Mouse (Mus musculus): ENCODE data around the gene Gucy1b2. TPM values are rescaled to one million over a fixed set of nuclear protein-coding genes. Genes with fewer than 3 reads are reported as not detected.

Gucy1b2 gene
- polyA plus RNA-seq, 2 experiments, result 0.10 to 0.15 TPM

GRCm38 (mm10) chr14:62383786-62384299, 72.2 kb downstream of the Gucy1b2 start:
- 84% methylated on average over 3 of the region's 3 CpGs for WGBS
- Histone ChIP-seq H3K36me3 (ENCODE audit: control insufficient read depth, insufficient read depth, low read length) (no peaks in the 10 kb centered on the region), H3K4me2 (replicated peaks; ENCODE audit: low read depth, low read length, severe bottlenecking) (no peak overlapping the region), H3K27me3 (ENCODE audit: control insufficient read depth, insufficient read depth, low read length) (no peaks in the 10 kb centered on the region), H3K9me3 (ENCODE audit: control insufficient read depth, low read length) (no peaks in the 10 kb centered on the region), H3K4me3 (replicated peaks; ENCODE audit: low read length) (no peak overlapping the region), H3K27ac (replicated peaks; ENCODE audit: low read depth, low read length) (no peak overlapping the region), H3K9ac (ENCODE audit: low read depth, low read length, severe bottlenecking) (no peak overlapping the region), H3K4me1 (ENCODE audit: control insufficient read depth, insufficient read depth, low read length) (no peaks in the 10 kb centered on the region; the same call in 1 of the 2 replicates)
- no peak for DNase-seq (ENCODE audit: low spot score)
- no peak for TF ChIP-seq POLR2A (IDR thresholded peaks at IDR 0.05; ENCODE audit: borderline replicate concordance, extremely low read depth, insufficient read depth, insufficient read length)
- ATAC-seq (ENCODE audit: low FRiP score, low read depth), result no peak

GRCm38 (mm10) chr14:62383109-62383508, 73.0 kb downstream of the Gucy1b2 start:
- Histone ChIP-seq H3K27ac (replicated peaks; ENCODE audit: low read depth, low read length) (no peak overlapping the region), H3K9ac (ENCODE audit: low read depth, low read length, severe bottlenecking) (no peak overlapping the region), H3K4me2 (replicated peaks; ENCODE audit: low read depth, low read length, severe bottlenecking) (no peak overlapping the region), H3K27me3 (ENCODE audit: control insufficient read depth, insufficient read depth, low read length) (no peaks in the 10 kb centered on the region), H3K9me3 (ENCODE audit: control insufficient read depth, low read length) (no peaks in the 10 kb centered on the region), H3K4me1 (ENCODE audit: control insufficient read depth, insufficient read depth, low read length) (no peaks in the 10 kb centered on the region), H3K36me3 (ENCODE audit: control insufficient read depth, insufficient read depth, low read length) (no peaks in the 10 kb centered on the region), H3K4me3 (replicated peaks; ENCODE audit: low read length) (no peak overlapping the region)
- WGBS, result 89% methylated on average over 3 of the region's 3 CpGs
- DNase-seq (ENCODE audit: low spot score) (no peak), ATAC-seq (ENCODE audit: low FRiP score, low read depth) (no peak)
- TF ChIP-seq POLR2A (IDR thresholded peaks at IDR 0.05; ENCODE audit: borderline replicate concordance, extremely low read depth, insufficient read depth, insufficient read length), result no peak

GRCm38 (mm10) chr14:62380606-62381005, 75.5 kb downstream of the Gucy1b2 start:
- ATAC-seq (ENCODE audit: low FRiP score, low read depth), result no peak
- H3K36me3 ChIP-seq (ENCODE audit: control insufficient read depth, insufficient read depth, low read length), result no peaks in the 10 kb centered on the region
- no peak overlapping the region for H3K4me2 ChIP-seq (replicated peaks; ENCODE audit: low read depth, low read length, severe bottlenecking)
- 93% methylated on average over 5 of the region's 6 CpGs for WGBS
- H3K27me3 ChIP-seq (ENCODE audit: control insufficient read depth, insufficient read depth, low read length), result no peaks in the 10 kb centered on the region
- H3K4me3 ChIP-seq (replicated peaks; ENCODE audit: low read length), result no peak overlapping the region
- peaks cover 8% of the 10 kb centered on the region for H3K4me1 ChIP-seq (ENCODE audit: control insufficient read depth, insufficient read depth, low read length)
- no peaks in the 10 kb centered on the region for H3K9me3 ChIP-seq (ENCODE audit: control insufficient read depth, low read length)
- no peak for DNase-seq (ENCODE audit: low spot score)
- H3K27ac ChIP-seq (replicated peaks; ENCODE audit: low read depth, low read length), result no peak overlapping the region
- no peak overlapping the region for H3K9ac ChIP-seq (ENCODE audit: low read depth, low read length, severe bottlenecking)
- no peak for TF ChIP-seq POLR2A (IDR thresholded peaks at IDR 0.05; ENCODE audit: borderline replicate concordance, extremely low read depth, insufficient read depth, insufficient read length)

- Histone ChIP-seq H3K4me2 (replicated peaks; ENCODE audit: low read depth, low read length, severe bottlenecking) (no peak overlapping the region), H3K9ac (ENCODE audit: low read depth, low read length, severe bottlenecking) (no peak overlapping the region), H3K9me3 (ENCODE audit: control insufficient read depth, low read length) (no peaks in the 10 kb centered on the region), H3K4me1 (ENCODE audit: control insufficient read depth, insufficient read depth, low read length) (peaks cover 8% of the 10 kb centered on the region), H3K27ac (replicated peaks; ENCODE audit: low read depth, low read length) (no peak overlapping the region), H3K27me3 (ENCODE audit: control insufficient read depth, insufficient read depth, low read length) (no peaks in the 10 kb centered on the region), H3K4me3 (replicated peaks; ENCODE audit: low read length) (no peak overlapping the region), H3K36me3 (ENCODE audit: control insufficient read depth, insufficient read depth, low read length) (no peaks in the 10 kb centered on the region)
- WGBS, result 89% methylated on average over 2 of the region's 2 CpGs
- DNase-seq (ENCODE audit: low spot score), result no peak
- no peak for ATAC-seq (ENCODE audit: low FRiP score, low read depth)
- no peak for TF ChIP-seq POLR2A (IDR thresholded peaks at IDR 0.05; ENCODE audit: borderline replicate concordance, extremely low read depth, insufficient read depth, insufficient read length)
Observed at GRCm38 (mm10) chr14:62379391-62379790, 76.7 kb downstream of the Gucy1b2 start.

GRCm38 (mm10) chr14:62376115-62376514, 80.0 kb downstream of the Gucy1b2 start:
- no peaks in the 10 kb centered on the region for H3K36me3 ChIP-seq (ENCODE audit: control insufficient read depth, insufficient read depth, low read length)
- H3K9ac ChIP-seq (ENCODE audit: low read depth, low read length, severe bottlenecking), result no peak overlapping the region
- no peak overlapping the region for H3K4me3 ChIP-seq (replicated peaks; ENCODE audit: low read length)
- WGBS, result 58% methylated on average over 2 of the region's 2 CpGs
- DNase-seq (ENCODE audit: low spot score), result no peak
- peaks cover 11% of the 10 kb centered on the region for H3K4me1 ChIP-seq (ENCODE audit: control insufficient read depth, insufficient read depth, low read length)
- no peak for ATAC-seq (ENCODE audit: low FRiP score, low read depth)
- TF ChIP-seq POLR2A (IDR thresholded peaks at IDR 0.05; ENCODE audit: borderline replicate concordance, extremely low read depth, insufficient read depth, insufficient read length), result no peak
- H3K27ac ChIP-seq (replicated peaks; ENCODE audit: low read depth, low read length), result peak overlapping the region; percentile 62
- no peaks in the 10 kb centered on the region for H3K9me3 ChIP-seq (ENCODE audit: control insufficient read depth, low read length)
- H3K4me2 ChIP-seq (replicated peaks; ENCODE audit: low read depth, low read length, severe bottlenecking), result no peak overlapping the region
- no peaks in the 10 kb centered on the region for H3K27me3 ChIP-seq (ENCODE audit: control insufficient read depth, insufficient read depth, low read length)

- peak overlapping the region; percentile 62 for H3K27ac ChIP-seq (replicated peaks; ENCODE audit: low read depth, low read length)
- H3K4me3 ChIP-seq (replicated peaks; ENCODE audit: low read length), result no peak overlapping the region
- H3K4me1 ChIP-seq (ENCODE audit: control insufficient read depth, insufficient read depth, low read length), result peaks cover 11% of the 10 kb centered on the region
- H3K36me3 ChIP-seq (ENCODE audit: control insufficient read depth, insufficient read depth, low read length), result no peaks in the 10 kb centered on the region
- H3K4me2 ChIP-seq (replicated peaks; ENCODE audit: low read depth, low read length, severe bottlenecking), result no peak overlapping the region
- no peak overlapping the region for H3K9ac ChIP-seq (ENCODE audit: low read depth, low read length, severe bottlenecking)
- no peaks in the 10 kb centered on the region for H3K9me3 ChIP-seq (ENCODE audit: control insufficient read depth, low read length)
- DNase-seq (ENCODE audit: low spot score) (peak; percentile 84), ATAC-seq (ENCODE audit: low FRiP score, low read depth) (peak; percentile 70)
- TF ChIP-seq POLR2A (IDR thresholded peaks at IDR 0.05; ENCODE audit: borderline replicate concordance, extremely low read depth, insufficient read depth, insufficient read length), result no peak
- no peaks in the 10 kb centered on the region for H3K27me3 ChIP-seq (ENCODE audit: control insufficient read depth, insufficient read depth, low read length)
Observed at GRCm38 (mm10) chr14:62375694-62376093, 80.4 kb downstream of the Gucy1b2 start.

Measured in limb, embryonic 14.5 days (tissue).